Mouse (Mus musculus) embryonic facial prominence, embryonic 11.5 days (tissue): ENCODE results near the gene Hecw2. TPM values are rescaled to one million over a fixed set of nuclear protein-coding genes. Genes with fewer than 3 reads are reported as not detected.

ENCODE experiments used
- ATAC-seq: fragments of 200-750 bp; cut with Nextera tagmentation; replicated peaks from 2 replicates; pipeline ENCODE4 v1.8.0; 2017; ENCODE audit warnings: low read depth; ENCODE audit not compliant: insufficient number of reproducible peaks, low FRiP score, low TSS enrichment
- DNase-seq: peaks from one replicate; pipeline ENCODE4 v3.0.0-alpha.2; 2015; ENCODE audit warnings: low spot score
- H3K27ac ChIP-seq: fragments of 300-500 bp; sonication (generic); replicated peaks from 2 replicates; pipeline ENCODE4 v1.5.1; 2014; ENCODE audit warnings: mild to moderate bottlenecking, low read depth, low read length, control low read depth
- H3K27me3 ChIP-seq: fragments of 300-500 bp; sonication (generic); 2 replicates; pipeline ENCODE4 v1.6.1; 2014; ENCODE audit warnings: mild to moderate bottlenecking, low read length, moderate library complexity, mixed read lengths; ENCODE audit not compliant: control insufficient read depth, insufficient read depth
- H3K36me3 ChIP-seq: fragments of 300-500 bp; sonication (generic); replicated peaks from 2 replicates; pipeline ENCODE4 v1.6.1; 2014; ENCODE audit warnings: low read depth, mild to moderate bottlenecking, low read length, moderate library complexity, mixed read lengths; ENCODE audit not compliant: control insufficient read depth, insufficient read depth
- H3K4me1 ChIP-seq: fragments of 300-500 bp; sonication (generic); 2 replicates; pipeline ENCODE4 v1.6.1; 2014; ENCODE audit warnings: low read length, mixed read lengths; ENCODE audit not compliant: control insufficient read depth, insufficient read depth
- H3K4me2 ChIP-seq: fragments of 300-500 bp; sonication (generic); 2 replicates; pipeline ENCODE4 v1.6.1; 2014; ENCODE audit warnings: low read depth, mild to moderate bottlenecking, control low read depth, low read length, moderate library complexity
- H3K4me3 ChIP-seq: fragments of 300-500 bp; sonication (generic); 2 replicates; pipeline ENCODE4 v1.5.1; 2014; ENCODE audit warnings: low read depth, low read length, control low read depth
- H3K9ac ChIP-seq: fragments of 300-500 bp; sonication (generic); replicated peaks from 2 replicates; pipeline ENCODE4 v1.6.1; 2014; ENCODE audit warnings: mild to moderate bottlenecking, control low read depth, low read length
- H3K9me3 ChIP-seq: fragments of 300-500 bp; sonication (generic); replicated peaks from 2 replicates; pipeline ENCODE4 v1.6.1; 2016; ENCODE audit warnings: mild to moderate bottlenecking, low read length, inconsistent platforms, mixed read lengths; ENCODE audit not compliant: control insufficient read depth
- WGBS: fragments of 180-500 bp; shearing (Covaris S2); extraction: QIAGEN DNeasy Blood & Tissue Kit; methylation state at CpG from one replicate; pipeline ENCODE4 v1.1.7; 2014; 5-methylcytosine and 5-hydroxymethylcytosine counted together
- polyA plus RNA-seq: library from polyadenylated mRNA; unstranded; fragments of >200 nt; fragmentation: Nextera tagmentation; extraction: Ambion mirVana; gene quantifications from 2 replicates; pipeline ENCODE4 v1.2.1, GENCODE M21; 2014

Gene Hecw2
- polyA plus RNA-seq, 1 experiment from 2014 or later: 2.7 TPM

- Histone ChIP-seq H3K27me3 (no peaks in the 10 kb centered on the region), H3K4me2 (no peak overlapping the region), H3K4me1 (no peaks in the 10 kb centered on the region), H3K9ac (no peak overlapping the region), H3K9me3 (no peaks in the 10 kb centered on the region), H3K4me3 (no peak overlapping the region), H3K36me3 (no peaks in the 10 kb centered on the region), H3K27ac (no peak overlapping the region)
- ATAC-seq (no peak), DNase-seq (no peak)
- 47% methylated on average over 3 of the region's 3 CpGs for WGBS
Observed at GRCm38 (mm10) chr1:53818072-53818862, 376.7 kb downstream of the Hecw2 start.

- H3K4me2 ChIP-seq: no peak overlapping the region
- WGBS: 82% methylated on average over 2 of the region's 2 CpGs
- no peak for ATAC-seq
Observed at GRCm38 (mm10) chr1:53816353-53816752, 378.6 kb downstream of the Hecw2 start.

GRCm38 (mm10) chr1:53814077-53814705 lies 380.8 kb downstream of the Hecw2 start:
- no peak overlapping the region for H3K9ac ChIP-seq
- H3K36me3 ChIP-seq: no peaks in the 10 kb centered on the region
- no peaks in the 10 kb centered on the region for H3K27me3 ChIP-seq
- 81% methylated on average over 2 of the region's 2 CpGs for WGBS
- ATAC-seq (no peak), DNase-seq (no peak)
- no peak overlapping the region for H3K4me2 ChIP-seq
- no peaks in the 10 kb centered on the region for H3K4me1 ChIP-seq
- no peaks in the 10 kb centered on the region for H3K9me3 ChIP-seq
- no peak overlapping the region for H3K4me3 ChIP-seq
- H3K27ac ChIP-seq: no peak overlapping the region

More at GRCm38 (mm10) chr1:53816353-53816752, 378.6 kb downstream of the Hecw2 start:
- Histone ChIP-seq H3K4me3 (no peak overlapping the region), H3K4me1 (no peaks in the 10 kb centered on the region), H3K27ac (no peak overlapping the region), H3K9ac (no peak overlapping the region), H3K36me3 (no peaks in the 10 kb centered on the region), H3K9me3 (no peaks in the 10 kb centered on the region), H3K27me3 (no peaks in the 10 kb centered on the region)
- DNase-seq: no peak

- Histone ChIP-seq H3K9me3 (no peaks in the 10 kb centered on the region), H3K36me3 (no peaks in the 10 kb centered on the region), H3K4me1 (no peaks in the 10 kb centered on the region), H3K4me3 (no peak overlapping the region), H3K27ac (no peak overlapping the region), H3K9ac (no peak overlapping the region), H3K4me2 (no peak overlapping the region), H3K27me3 (no peaks in the 10 kb centered on the region)
- no peak for DNase-seq
- WGBS: 88% methylated on average over 4 of the region's 4 CpGs
- no peak for ATAC-seq
Observed at GRCm38 (mm10) chr1:53811919-53812318, 383.0 kb downstream of the Hecw2 start.

GRCm38 (mm10) chr1:53808229-53808628 lies 386.7 kb downstream of the Hecw2 start:
- Histone ChIP-seq H3K27ac (no peak overlapping the region), H3K9ac (no peak overlapping the region), H3K4me2 (no peak overlapping the region), H3K27me3 (no peaks in the 10 kb centered on the region), H3K4me1 (no peaks in the 10 kb centered on the region), H3K4me3 (no peak overlapping the region), H3K9me3 (no peaks in the 10 kb centered on the region), H3K36me3 (no peaks in the 10 kb centered on the region)
- DNase-seq (no peak), ATAC-seq (no peak)
- WGBS: 81% methylated on average over 2 of the region's 2 CpGs

GRCm38 (mm10) chr1:53797811-53798210 lies 397.2 kb downstream of the Hecw2 start:
- H3K4me2 ChIP-seq: no peak overlapping the region
- no peaks in the 10 kb centered on the region for H3K27me3 ChIP-seq
- no peaks in the 10 kb centered on the region for H3K9me3 ChIP-seq
- no peak for ATAC-seq
- H3K9ac ChIP-seq: no peak overlapping the region
- no peak overlapping the region for H3K27ac ChIP-seq
- no peaks in the 10 kb centered on the region for H3K4me1 ChIP-seq
- WGBS: 84% methylated on average over 3 of the region's 3 CpGs
- DNase-seq: no peak
- no peak overlapping the region for H3K4me3 ChIP-seq
- H3K36me3 ChIP-seq: no peaks in the 10 kb centered on the region

GRCm38 (mm10) chr1:53797074-53797473 lies 397.9 kb downstream of the Hecw2 start:
- Histone ChIP-seq H3K36me3 (no peaks in the 10 kb centered on the region), H3K9me3 (no peaks in the 10 kb centered on the region), H3K4me3 (no peak overlapping the region), H3K27me3 (no peaks in the 10 kb centered on the region), H3K9ac (no peak overlapping the region), H3K4me1 (no peaks in the 10 kb centered on the region), H3K27ac (no peak overlapping the region), H3K4me2 (no peak overlapping the region)
- ATAC-seq (no peak), DNase-seq (no peak)
- 86% methylated on average over 5 of the region's 5 CpGs for WGBS

- H3K27me3 ChIP-seq: no peaks in the 10 kb centered on the region
- H3K9ac ChIP-seq: no peak overlapping the region
- no peak for ATAC-seq
- WGBS: 90% methylated on average over 6 of the region's 6 CpGs
- H3K4me1 ChIP-seq: no peaks in the 10 kb centered on the region
- no peak overlapping the region for H3K27ac ChIP-seq
- DNase-seq: no peak
- no peaks in the 10 kb centered on the region for H3K36me3 ChIP-seq
- no peak overlapping the region for H3K4me3 ChIP-seq
- H3K4me2 ChIP-seq: no peak overlapping the region
- H3K9me3 ChIP-seq: no peaks in the 10 kb centered on the region
Observed at GRCm38 (mm10) chr1:53796271-53796670, 398.7 kb downstream of the Hecw2 start.
